Mouse (Mus musculus) cerebellum, postnatal 14 days (tissue): ENCODE measurements at regions not wholly inside any gene's neighbourhood (a gene's known extent, or its start where the extent isn't known, plus 50 kb on each side); places are given as distances from the start of the nearest gene placed in this dataset.

Experiments
- DNase-seq, 2 experiments: peaks; one replicate each; pipeline ENCODE4 v3.0.0; 2021; ENCODE audit warnings: mixed read lengths in 2 of 2

DNA sequence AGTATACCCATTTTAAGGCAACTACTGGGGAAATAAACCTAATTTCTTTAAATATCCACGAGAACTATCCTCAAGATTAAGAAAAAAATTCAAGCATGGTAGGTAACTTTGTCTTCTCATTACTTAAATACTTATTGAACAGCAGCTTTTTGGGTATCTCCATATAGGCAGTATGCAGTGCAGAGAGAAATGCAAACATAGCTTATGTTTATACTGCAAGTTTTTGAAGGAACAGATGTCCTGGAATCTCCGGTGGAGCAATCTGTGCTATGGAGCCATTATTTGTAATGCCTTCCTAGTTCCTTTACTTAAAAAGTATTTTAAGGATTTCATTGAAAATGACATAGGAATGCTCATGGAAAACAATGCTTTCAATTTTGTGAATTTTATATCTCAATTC lies 91.7 kb upstream of the Adgrb3 start:
- DNase-seq = no peak

GRCm38 (mm10) chr1:25894169-25894568 lies 64.7 kb upstream of the Adgrb3 start:
- DNase-seq = peak; percentile 6 to 7

- DNase-seq = peak; percentile 28 to 66
Observed at GRCm38 (mm10) chr1:25892970-25893369, 63.5 kb upstream of the Adgrb3 start.

- DNase-seq = peak; percentile 79 to 82
Observed at GRCm38 (mm10) chr1:25892026-25892739, 62.7 kb upstream of the Adgrb3 start.

GRCm38 (mm10) chr1:25888004-25888403 lies 58.5 kb upstream of the Adgrb3 start:
- no peak for DNase-seq

- no peak for DNase-seq
Observed at GRCm38 (mm10) chr1:25885049-25885448, 55.5 kb upstream of the Adgrb3 start.
